Mouse (Mus musculus) G1E (cell line): ENCODE measurements around the gene Sult3a1.

Experiments
- CTCF ChIP-seq: IDR thresholded peaks from 2 replicates; pipeline ENCODE4 v1.5.1; 2012; ENCODE audit warnings: low read depth, low read length, inconsistent platforms, mixed read lengths
- GATA1 ChIP-seq: IDR thresholded peaks from 2 replicates; pipeline ENCODE4 v1.6.1; 2012; ENCODE audit warnings: borderline replicate concordance, low read length, inconsistent platforms, mixed read lengths
- POLR2AphosphoS5 ChIP-seq: IDR thresholded peaks from 2 replicates; pipeline ENCODE4 v1.6.1; 2012; ENCODE audit warnings: low read depth, low read length, inconsistent platforms; ENCODE audit not compliant: insufficient replicate concordance
- TAL1 ChIP-seq: conservative IDR thresholded peaks from 2 replicates; pipeline ENCODE4 v1.6.1; 2012; ENCODE audit warnings: low read depth, low read length, inconsistent platforms, mixed read lengths

- TF ChIP-seq CTCF (no peak), GATA1 (no peak), POLR2AphosphoS5 (no peak), TAL1 (no peak)
These were observed 43.3 kb upstream of the Sult3a1 start for GRCm38 (mm10) chr10:33814266-33814665.
